Mouse (Mus musculus) CD8-positive naive resting alpha-beta T cell, adult 2 months (primary cell): ENCODE measurements around the gene H2-Aa.
"Not testable (repeated sequence)": the region's sequence is repeated elsewhere in the genome, so short reads cannot be mapped to it uniquely, and the experiment has no call there.

Experiments
- DNase-seq, 2 experiments: peaks; one replicate each; pipeline ENCODE4 v3.0.0; 2022; ENCODE audit warnings: low read depth in 2 of 2, low spot score in 2 of 2

H2-Aa gene

GRCm38 (mm10) chr17:34287648-34288047 lies at the start of gene H2-Aa:
H2-Aa (minus strand) TSS chr17:34287823.
- DNase-seq, result peak; percentile 71 to 80

- DNase-seq, result no peak
These were observed 43.6 kb upstream of the H2-Aa start for GRCm38 (mm10) chr17:34331200-34331599.

GRCm38 (mm10) chr17:34329807-34330206 lies 42.2 kb upstream of the H2-Aa start:
- peak in 1 of 2 experiments; percentile 66 for DNase-seq

GRCm38 (mm10) chr17:34326373-34326772 lies 38.8 kb upstream of the H2-Aa start:
- DNase-seq, result no peak

GRCm38 (mm10) chr17:34325436-34325835 lies 37.8 kb upstream of the H2-Aa start, which contains the start of gene H2-Eb2:
H2-Eb2 (plus strand) TSS chr17:34325665.
- DNase-seq, result no peak

GRCm38 (mm10) chr17:34317275-34317674 lies 29.7 kb upstream of the H2-Aa start:
- no peak for DNase-seq

GRCm38 (mm10) chr17:34316697-34317096 lies 29.1 kb upstream of the H2-Aa start:
- no peak for DNase-seq

GRCm38 (mm10) chr17:34315512-34315911 lies 27.9 kb upstream of the H2-Aa start:
- DNase-seq, result no peak

- no peak for DNase-seq
These were observed 26.7 kb upstream of the H2-Aa start for GRCm38 (mm10) chr17:34314286-34314685.

- peak; percentile 72 to 88 for DNase-seq
These were observed 25.8 kb upstream of the H2-Aa start for GRCm38 (mm10) chr17:34313393-34313792.

GRCm38 (mm10) chr17:34312185-34312584 lies 24.6 kb upstream of the H2-Aa start:
- DNase-seq, result no peak

GRCm38 (mm10) chr17:34310526-34310925 lies 22.9 kb upstream of the H2-Aa start:
- DNase-seq, result not testable (repeated sequence)

- DNase-seq, result no peak
These were observed 22.2 kb upstream of the H2-Aa start for GRCm38 (mm10) chr17:34309683-34310385.

GRCm38 (mm10) chr17:34309225-34309624 lies 21.6 kb upstream of the H2-Aa start:
- no peak for DNase-seq

GRCm38 (mm10) chr17:34308161-34308560 lies 20.5 kb upstream of the H2-Aa start:
- DNase-seq, result no peak

- no peak for DNase-seq
These were observed 19.6 kb upstream of the H2-Aa start for GRCm38 (mm10) chr17:34307216-34307615.

GRCm38 (mm10) chr17:34306407-34306806 lies 18.8 kb upstream of the H2-Aa start:
- DNase-seq, result no peak

- peak; percentile 76 to 88 for DNase-seq
These were observed 17.9 kb upstream of the H2-Aa start, which contains the start of gene H2-Eb1 for GRCm38 (mm10) chr17:34305380-34306030. H2-Eb1 (plus strand) TSS chr17:34305867.

GRCm38 (mm10) chr17:34304751-34305150 lies 17.1 kb upstream of the H2-Aa start:
- DNase-seq, result peak; percentile 55 to 59

- no peak for DNase-seq
These were observed 16.2 kb upstream of the H2-Aa start for GRCm38 (mm10) chr17:34303789-34304188.

GRCm38 (mm10) chr17:34301670-34302190 lies 14.1 kb upstream of the H2-Aa start:
- DNase-seq, result no peak
